Mouse (Mus musculus): ENCODE results near the gene Upf3a. TPM values are rescaled to one million over a fixed set of nuclear protein-coding genes. Genes with fewer than 3 reads are reported as not detected.
"Not testable (repeated sequence)": the region's sequence is repeated elsewhere in the genome, so short reads cannot be mapped to it uniquely, and the experiment has no call there.

Gene Upf3a
- polyA plus RNA-seq, 1 experiment from 2014 or later: 43.4 TPM

GRCm38 (mm10) chr8:13785764-13786299, 417 bp downstream of the Upf3a start:
- Histone ChIP-seq H3K36me3 (peaks cover 43% of the 10 kb centered on the region), H3K27me3 (no peaks in the 10 kb centered on the region), H3K4me2 (replicated peaks) (peak overlapping the region; percentile 81), H3K9ac (peak overlapping the region; percentile 90), H3K4me1 (peaks cover 19% of the 10 kb centered on the region), H3K9me3 (no peaks in the 10 kb centered on the region), H3K27ac (peak overlapping the region; percentile 97), H3K4me3 (peak overlapping the region; percentile 66)
- ATAC-seq (ENCODE audit: low FRiP score, low read depth): peak; percentile 95
- under 1% methylated on average over 43 of the region's 47 CpGs for WGBS

GRCm38 (mm10) chr8:13789606-13790005, 4.2 kb downstream of the Upf3a start:
- Histone ChIP-seq H3K36me3 (peaks cover 56% of the 10 kb centered on the region), H3K4me2 (replicated peaks) (no peak overlapping the region), H3K9me3 (no peaks in the 10 kb centered on the region), H3K4me1 (peaks cover 14% of the 10 kb centered on the region), H3K27me3 (no peaks in the 10 kb centered on the region), H3K4me3 (no peak overlapping the region), H3K9ac (no peak overlapping the region), H3K27ac (no peak overlapping the region)
- WGBS: 93% methylated on average over 8 of the region's 8 CpGs
- no peak for ATAC-seq (ENCODE audit: low FRiP score, low read depth)

- no peak overlapping the region for H3K4me2 ChIP-seq (replicated peaks)
- WGBS: 85% methylated on average over 8 of the region's 8 CpGs
- H3K9ac ChIP-seq: no peak overlapping the region
- no peaks in the 10 kb centered on the region for H3K9me3 ChIP-seq
- no peaks in the 10 kb centered on the region for H3K4me1 ChIP-seq
- peaks cover 81% of the 10 kb centered on the region for H3K36me3 ChIP-seq
- H3K27ac ChIP-seq: no peak overlapping the region
- no peak overlapping the region for H3K4me3 ChIP-seq
- ATAC-seq (ENCODE audit: low FRiP score, low read depth): no peak
- H3K27me3 ChIP-seq: no peaks in the 10 kb centered on the region
Measured at GRCm38 (mm10) chr8:13793097-13793745, 7.8 kb downstream of the Upf3a start.

- peaks cover 81% of the 10 kb centered on the region for H3K36me3 ChIP-seq
- H3K4me2 ChIP-seq (replicated peaks): no peak overlapping the region
- 87% methylated on average over 11 of the region's 11 CpGs for WGBS
- ATAC-seq (ENCODE audit: low FRiP score, low read depth): no peak
- no peak overlapping the region for H3K9ac ChIP-seq
- no peaks in the 10 kb centered on the region for H3K4me1 ChIP-seq
- H3K9me3 ChIP-seq: no peaks in the 10 kb centered on the region
- H3K27me3 ChIP-seq: no peaks in the 10 kb centered on the region
- H3K27ac ChIP-seq: no peak overlapping the region
- H3K4me3 ChIP-seq: no peak overlapping the region
Measured at GRCm38 (mm10) chr8:13793746-13794101, 8.3 kb downstream of the Upf3a start.

GRCm38 (mm10) chr8:13797676-13798075, 12.3 kb downstream of the Upf3a start:
- Histone ChIP-seq H3K9me3 (no peaks in the 10 kb centered on the region), H3K9ac (no peak overlapping the region), H3K27me3 (no peaks in the 10 kb centered on the region), H3K27ac (no peak overlapping the region), H3K4me1 (no peaks in the 10 kb centered on the region), H3K36me3 (peaks cover 58% of the 10 kb centered on the region), H3K4me3 (no peak overlapping the region), H3K4me2 (replicated peaks) (no peak overlapping the region)
- no peak for ATAC-seq (ENCODE audit: low FRiP score, low read depth)
- WGBS: 95% methylated on average over 5 of the region's 5 CpGs

GRCm38 (mm10) chr8:13799566-13799965, 14.2 kb downstream of the Upf3a start:
- 87% methylated on average over 5 of the region's 5 CpGs for WGBS
- no peak overlapping the region for H3K27ac ChIP-seq

GRCm38 (mm10) chr8:13828598-13829172, 43.3 kb downstream of the Upf3a start:
- Histone ChIP-seq H3K4me1 (no peaks in the 10 kb centered on the region), H3K4me3 (no peak overlapping the region), H3K9ac (no peak overlapping the region), H3K9me3 (no peaks in the 10 kb centered on the region), H3K27me3 (no peaks in the 10 kb centered on the region), H3K4me2 (replicated peaks) (no peak overlapping the region), H3K36me3 (no peaks in the 10 kb centered on the region), H3K27ac (no peak overlapping the region)
- WGBS: 65% methylated on average over 7 of the region's 7 CpGs
- ATAC-seq (ENCODE audit: low FRiP score, low read depth): no peak

More at GRCm38 (mm10) chr8:13799566-13799965, 14.2 kb downstream of the Upf3a start:
- no peaks in the 10 kb centered on the region for H3K27me3 ChIP-seq
- H3K4me1 ChIP-seq: no peaks in the 10 kb centered on the region
- no peak overlapping the region for H3K9ac ChIP-seq
- ATAC-seq (ENCODE audit: low FRiP score, low read depth): no peak
- H3K4me2 ChIP-seq (replicated peaks): no peak overlapping the region
- H3K9me3 ChIP-seq: no peaks in the 10 kb centered on the region
- H3K36me3 ChIP-seq: peaks cover 45% of the 10 kb centered on the region
- H3K4me3 ChIP-seq: no peak overlapping the region

GRCm38 (mm10) chr8:13838289-13838688, 52.9 kb downstream of the Upf3a start, which contains the start of gene AF366264:
AF366264 (minus strand) TSS chr8:13838389.
- H3K4me1 ChIP-seq; H3K9me3 ChIP-seq; H3K27ac ChIP-seq; H3K36me3 ChIP-seq; H3K9ac ChIP-seq; ATAC-seq (ENCODE audit: low FRiP score, low read depth); H3K4me2 ChIP-seq (replicated peaks); H3K4me3 ChIP-seq; H3K27me3 ChIP-seq: not testable (repeated sequence)
- 89% methylated on average over 5 of the region's 5 CpGs for WGBS

GRCm38 (mm10) chr8:13843286-13843685, 57.9 kb downstream of the Upf3a start:
- H3K4me3 ChIP-seq; H3K4me2 ChIP-seq (replicated peaks); H3K4me1 ChIP-seq; H3K9ac ChIP-seq; ATAC-seq (ENCODE audit: low FRiP score, low read depth); H3K9me3 ChIP-seq; H3K27ac ChIP-seq; H3K27me3 ChIP-seq; H3K36me3 ChIP-seq: not testable (repeated sequence)
- 87% methylated on average over 1 of the region's 1 CpGs for WGBS

Other genes starting within 250 kb of the Upf3a start
- not detected in 2 replicates for gene 1700029H14Rik, start 223.2 kb upstream of the Upf3a start, polyA plus RNA-seq (2015; fragmentation: Nextera tagmentation; extraction: Ambion mirVana)
- 20.5 and 25.3 TPM in 2 replicates for gene Rasa3, start 108.0 kb upstream of the Upf3a start, polyA plus RNA-seq (2015; fragmentation: Nextera tagmentation; extraction: Ambion mirVana)
- not detected in 2 replicates for gene Cfap97d2, start 79.7 kb upstream of the Upf3a start, polyA plus RNA-seq (2015; fragmentation: Nextera tagmentation; extraction: Ambion mirVana)
- gene Cdc16, start 27.9 kb upstream of the Upf3a start, polyA plus RNA-seq (2015; fragmentation: Nextera tagmentation; extraction: Ambion mirVana): 242 and 249 TPM in 2 replicates
- gene AF366264, start 52.8 kb downstream of the Upf3a start, polyA plus RNA-seq (2015; fragmentation: Nextera tagmentation; extraction: Ambion mirVana): not detected in 2 replicates
- gene Champ1, start 84.0 kb downstream of the Upf3a start, polyA plus RNA-seq (2015; fragmentation: Nextera tagmentation; extraction: Ambion mirVana): 36.5 and 38.1 TPM in 2 replicates
- gene Coprs, start 104.7 kb downstream of the Upf3a start, polyA plus RNA-seq (2015; fragmentation: Nextera tagmentation; extraction: Ambion mirVana): 61.0 and 61.7 TPM in 2 replicates